Mouse (Mus musculus) cerebellum, adult 2 months (tissue): ENCODE data around the gene Tcea3.

Experiments used
- CTCF ChIP-seq: fragments of 200-500 bp; IDR thresholded peaks from 2 replicates; pipeline ENCODE4 v1.5.1; 2011; ENCODE audit warnings: low read depth, mild to moderate bottlenecking, control low read depth, low read length, moderate library complexity, borderline replicate concordance; ENCODE audit not compliant: insufficient read depth
- POLR2A ChIP-seq: fragments of 200-500 bp; IDR thresholded peaks from 2 replicates; pipeline ENCODE4 v1.6.1; 2011; ENCODE audit warnings: low read length, control low read depth, borderline replicate concordance; ENCODE audit not compliant: insufficient read depth

- TF ChIP-seq POLR2A (no peak), CTCF (no peak)
Observed at GRCm38 (mm10) chr4:136281611-136282010, 34.1 kb downstream of the Tcea3 start.
